Mouse (Mus musculus) liver, postnatal 0 days (tissue): ENCODE measurements around the gene Acox2.

Experiments used
- CTCF ChIP-seq: sonication (generic); IDR thresholded peaks from 2 replicates; pipeline ENCODE4 v1.5.1; 2016; ENCODE audit warnings: antibody characterized with exemption, low read depth
- EP300 ChIP-seq: IDR thresholded peaks from 2 replicates; pipeline ENCODE4 v1.6.1; 2016; ENCODE audit warnings: antibody characterized with exemption, low read depth, mild to moderate bottlenecking

DNA sequence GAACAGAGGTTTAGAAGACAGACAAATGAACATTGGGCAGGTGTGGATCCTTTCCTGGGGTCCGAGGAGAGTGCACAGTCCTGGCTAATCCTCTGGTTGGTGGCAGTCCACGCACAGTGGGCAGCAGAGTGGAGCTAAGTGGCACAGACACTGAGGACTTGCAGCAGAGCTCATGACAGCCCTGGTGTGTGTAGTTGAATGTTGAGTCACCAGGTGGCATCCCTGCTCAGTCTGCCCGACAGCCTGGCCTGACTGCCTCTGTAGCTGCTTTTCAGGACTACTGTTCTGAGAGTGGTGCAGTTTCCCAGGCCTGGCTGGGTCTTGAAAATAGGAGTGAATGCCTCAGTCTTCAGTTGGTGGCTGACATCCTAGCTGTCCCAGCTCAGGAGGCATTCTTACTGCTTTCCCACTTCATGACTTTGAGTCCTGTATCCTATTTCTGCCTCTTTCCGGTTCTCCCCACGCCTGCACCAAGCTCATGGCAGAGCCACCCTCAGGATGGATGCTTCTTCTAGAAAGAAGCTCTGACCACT lies 16.7 kb downstream of the Acox2 start:
- TF ChIP-seq CTCF: peak; percentile 59
- no peak for TF ChIP-seq EP300
